Mouse (Mus musculus): ENCODE results near the gene Armh4. TPM values are rescaled to one million over a fixed set of nuclear protein-coding genes. Genes with fewer than 3 reads are reported as not detected.

The Armh4 gene
- total and polyA plus RNA-seq, 2 experiments from 2014 or later: 17.9 to 23.3 TPM

DNA sequence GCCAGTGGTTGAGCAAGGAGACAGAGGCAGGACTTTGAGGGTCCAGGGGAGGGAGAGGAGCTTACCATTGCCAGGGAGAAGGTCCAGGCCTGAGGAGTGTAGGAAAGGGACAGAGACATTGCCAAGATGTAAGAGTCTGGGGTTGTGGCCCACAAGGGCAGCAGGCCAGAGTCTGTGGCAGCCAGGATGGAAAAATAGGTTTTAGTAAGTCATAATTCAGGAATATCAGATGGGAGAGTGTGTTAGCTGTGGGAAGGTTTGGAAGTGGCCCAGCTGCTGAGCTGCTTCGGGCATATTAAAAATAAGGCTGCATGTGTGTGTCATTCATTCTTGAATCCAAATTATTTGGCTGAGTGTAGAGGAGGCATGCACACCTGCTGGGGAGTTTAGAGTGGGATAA lies 11.4 kb downstream of the Armh4 start:
- TF ChIP-seq CTCF (IDR thresholded peaks at IDR 0.05): no peak
- ATAC-seq (ENCODE audit: low FRiP score): no peak

DNA sequence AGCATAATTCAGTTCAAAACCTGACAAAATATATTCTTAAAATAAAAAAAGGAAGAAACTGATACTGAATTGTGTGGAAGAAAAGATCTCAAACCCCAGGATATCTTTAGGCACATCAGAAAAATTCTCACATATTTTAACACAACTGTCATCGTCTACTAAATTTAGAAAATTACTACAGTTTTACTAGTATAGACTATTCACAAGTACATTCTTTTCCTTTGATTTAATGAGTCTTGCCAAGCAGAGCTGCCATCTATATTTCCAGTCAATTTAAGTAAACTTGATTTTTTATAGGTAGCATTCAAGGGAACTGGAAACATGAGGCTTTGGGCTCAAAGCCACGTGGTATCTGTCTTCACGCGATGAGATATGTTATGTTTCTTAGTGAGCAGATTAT lies 16.6 kb downstream of the Armh4 start:
- H3K4me2 ChIP-seq (ENCODE audit: low read depth, low read length, poor library complexity, severe bottlenecking): no peak overlapping the region
- H3K9me3 ChIP-seq (ENCODE audit: low read length): no peaks in the 10 kb centered on the region
- ATAC-seq (ENCODE audit: low FRiP score): no peak
- H3K27me3 ChIP-seq (ENCODE audit: insufficient read depth, low read length): no peaks in the 10 kb centered on the region
- no peak for TF ChIP-seq CTCF (IDR thresholded peaks at IDR 0.05)
- H3K4me1 ChIP-seq (ENCODE audit: insufficient read depth, low read length): no peaks in the 10 kb centered on the region
- no peak for DNase-seq (ENCODE audit: low spot score)
- no peak overlapping the region for H3K27ac ChIP-seq (ENCODE audit: low read depth, low read length)
- no peak overlapping the region for H3K9ac ChIP-seq (replicated peaks; ENCODE audit: low read length, poor library complexity, severe bottlenecking)
- 93% methylated on average over 4 of the region's 4 CpGs for WGBS
- H3K4me3 ChIP-seq (ENCODE audit: low read depth, low read length): no peak overlapping the region
- peaks cover 8% of the 10 kb centered on the region; the same call in 1 of the 2 replicates for H3K36me3 ChIP-seq (ENCODE audit: insufficient read depth, low read length)

More for the DNA sequence above, 11.4 kb downstream of the Armh4 start:
- peaks cover 8% of the 10 kb centered on the region; the same call in 1 of the 2 replicates for H3K36me3 ChIP-seq (ENCODE audit: insufficient read depth, low read length)
- H3K27me3 ChIP-seq (ENCODE audit: insufficient read depth, low read length): no peaks in the 10 kb centered on the region
- no peaks in the 10 kb centered on the region for H3K4me1 ChIP-seq (ENCODE audit: insufficient read depth, low read length)
- H3K4me2 ChIP-seq (ENCODE audit: low read depth, low read length, poor library complexity, severe bottlenecking): no peak overlapping the region
- no peak for DNase-seq (ENCODE audit: low spot score)
- whole genome bisulfite sequencing: 73% methylated on average over 1 of the region's 1 CpGs
- no peak overlapping the region for H3K27ac ChIP-seq (ENCODE audit: low read depth, low read length)
- no peaks in the 10 kb centered on the region for H3K9me3 ChIP-seq (ENCODE audit: low read length)
- H3K4me3 ChIP-seq (ENCODE audit: low read depth, low read length): no peak overlapping the region
- H3K9ac ChIP-seq (replicated peaks; ENCODE audit: low read length, poor library complexity, severe bottlenecking): no peak overlapping the region

DNA sequence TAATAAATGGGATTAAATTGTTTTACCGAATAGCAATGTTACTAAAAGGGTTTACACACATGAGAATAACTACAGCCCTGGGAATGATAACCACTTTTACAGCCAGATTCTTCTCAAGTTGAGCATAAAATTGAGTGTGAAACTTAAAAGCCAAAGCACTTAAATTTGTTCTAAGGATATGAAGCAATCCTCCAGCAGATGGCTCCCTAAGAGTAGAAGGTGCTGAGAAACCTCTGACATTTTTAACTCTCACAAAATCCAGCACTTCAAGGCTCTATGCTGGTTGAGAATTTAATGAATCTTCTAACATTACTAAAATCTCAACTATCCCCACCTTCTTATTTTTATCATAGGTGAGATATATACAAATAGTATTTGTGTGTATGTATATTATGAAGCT lies 27.3 kb downstream of the Armh4 start:
- no peak overlapping the region for H3K27ac ChIP-seq (ENCODE audit: low read depth, low read length)
- ATAC-seq (ENCODE audit: low FRiP score) (no peak), DNase-seq (ENCODE audit: low spot score) (peak; percentile 54)
- H3K4me2 ChIP-seq (ENCODE audit: low read depth, low read length, poor library complexity, severe bottlenecking): no peak overlapping the region
- TF ChIP-seq CTCF (IDR thresholded peaks at IDR 0.05): peak; percentile 70
- H3K27me3 ChIP-seq (ENCODE audit: insufficient read depth, low read length): no peaks in the 10 kb centered on the region
- 87% methylated on average over 1 of the region's 1 CpGs for WGBS
- no peaks in the 10 kb centered on the region for H3K4me1 ChIP-seq (ENCODE audit: insufficient read depth, low read length)
- peaks cover 5% of the 10 kb centered on the region; the same call in 1 of the 2 replicates for H3K36me3 ChIP-seq (ENCODE audit: insufficient read depth, low read length)
- no peak overlapping the region for H3K9ac ChIP-seq (replicated peaks; ENCODE audit: low read length, poor library complexity, severe bottlenecking)
- no peak overlapping the region for H3K4me3 ChIP-seq (ENCODE audit: low read depth, low read length)
- H3K9me3 ChIP-seq (ENCODE audit: low read length): no peaks in the 10 kb centered on the region

DNA sequence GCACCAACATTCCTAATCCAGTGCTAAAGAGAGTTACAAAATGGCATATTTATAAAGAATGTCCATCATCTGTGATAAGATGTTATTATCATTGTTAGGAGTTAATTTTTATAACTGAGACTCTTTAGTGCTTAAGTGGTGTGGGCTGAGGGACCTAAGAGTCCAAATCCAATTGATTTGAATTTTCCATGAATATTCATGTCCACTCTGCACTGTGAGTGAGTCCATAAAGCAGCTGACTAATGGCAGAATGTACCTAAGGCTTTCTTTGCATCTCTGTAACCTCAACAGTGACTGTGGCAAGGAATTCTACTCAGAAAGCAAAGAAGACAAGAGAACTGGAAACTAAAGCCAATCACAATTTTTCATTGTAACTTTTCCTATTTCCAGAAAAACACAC lies 30.6 kb downstream of the Armh4 start:
- Histone ChIP-seq H3K4me1 (ENCODE audit: insufficient read depth, low read length) (no peaks in the 10 kb centered on the region), H3K27me3 (ENCODE audit: insufficient read depth, low read length) (no peaks in the 10 kb centered on the region), H3K9me3 (ENCODE audit: low read length) (no peaks in the 10 kb centered on the region), H3K4me3 (ENCODE audit: low read depth, low read length) (no peak overlapping the region), H3K36me3 (ENCODE audit: insufficient read depth, low read length) (peaks cover 8% of the 10 kb centered on the region; the same call in 1 of the 2 replicates), H3K4me2 (ENCODE audit: low read depth, low read length, poor library complexity, severe bottlenecking) (no peak overlapping the region), H3K27ac (ENCODE audit: low read depth, low read length) (no peak overlapping the region), H3K9ac (replicated peaks; ENCODE audit: low read length, poor library complexity, severe bottlenecking) (no peak overlapping the region)
- DNase-seq (ENCODE audit: low spot score): no peak
- no peak for ATAC-seq (ENCODE audit: low FRiP score)
- TF ChIP-seq CTCF (IDR thresholded peaks at IDR 0.05): no peak

DNA sequence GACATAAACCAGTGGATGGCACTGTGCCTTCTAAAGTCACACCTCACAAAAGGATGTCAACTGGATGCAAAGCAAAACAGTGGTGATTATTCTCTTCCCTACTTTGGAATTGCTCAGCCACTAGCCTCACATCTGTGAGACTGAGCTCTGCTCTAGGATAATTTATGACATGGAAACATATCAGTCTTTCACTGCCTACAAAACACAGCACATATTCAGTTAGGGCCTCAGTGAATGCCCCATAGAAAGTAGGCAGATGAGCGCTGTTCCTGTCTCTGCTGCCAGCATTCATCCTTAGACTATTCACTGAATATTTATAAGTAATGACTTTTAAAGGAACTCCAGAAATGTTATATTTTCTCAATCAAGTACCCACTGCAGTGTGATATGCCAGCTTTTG lies 37.3 kb downstream of the Armh4 start:
- DNase-seq (ENCODE audit: low spot score): peak; percentile 21

DNA sequence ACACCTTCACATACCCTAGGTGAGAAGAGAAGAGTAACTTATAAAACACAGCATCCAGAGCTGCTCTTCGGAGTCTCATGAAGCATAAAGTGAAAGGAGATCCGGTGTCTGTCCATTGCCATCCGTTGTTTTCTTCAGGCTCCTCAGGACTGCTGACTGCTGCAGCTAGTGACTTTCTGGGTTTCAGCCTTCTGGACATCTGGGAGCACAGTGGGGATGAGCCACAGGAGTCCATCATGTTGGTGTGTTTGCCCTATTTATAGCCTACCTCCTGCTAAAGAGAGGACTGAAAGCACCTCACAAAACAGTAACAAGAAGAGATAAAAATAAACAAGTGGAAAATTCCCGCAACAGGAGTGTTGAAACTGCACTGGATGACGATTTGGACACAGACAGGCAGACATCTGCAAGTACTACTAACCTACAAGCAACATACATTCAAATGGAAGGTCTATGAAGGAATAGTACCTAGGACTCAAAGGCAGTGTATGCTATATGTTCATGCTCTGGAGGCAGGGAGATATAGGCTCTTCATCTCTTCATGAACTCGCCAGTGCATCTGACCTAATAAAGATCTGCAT lies 39.1 kb downstream of the Armh4 start:
- no peak overlapping the region for H3K9ac ChIP-seq (replicated peaks; ENCODE audit: low read length, poor library complexity, severe bottlenecking)
- H3K4me1 ChIP-seq (ENCODE audit: insufficient read depth, low read length): no peaks in the 10 kb centered on the region
- no peaks in the 10 kb centered on the region for H3K36me3 ChIP-seq (ENCODE audit: insufficient read depth, low read length)
- DNase-seq (ENCODE audit: low spot score) (no peak), ATAC-seq (ENCODE audit: low FRiP score) (no peak)
- no peak overlapping the region for H3K4me2 ChIP-seq (ENCODE audit: low read depth, low read length, poor library complexity, severe bottlenecking)
- no peak overlapping the region for H3K27ac ChIP-seq (ENCODE audit: low read depth, low read length)
- no peak overlapping the region for H3K4me3 ChIP-seq (ENCODE audit: low read depth, low read length)
- H3K27me3 ChIP-seq (ENCODE audit: insufficient read depth, low read length): no peaks in the 10 kb centered on the region
- H3K9me3 ChIP-seq (ENCODE audit: low read length): no peaks in the 10 kb centered on the region
- TF ChIP-seq CTCF (IDR thresholded peaks at IDR 0.05): no peak
- 85% methylated on average over 6 of the region's 6 CpGs for WGBS

More for the DNA sequence above, 37.3 kb downstream of the Armh4 start:
- TF ChIP-seq CTCF (IDR thresholded peaks at IDR 0.05): no peak
- Histone ChIP-seq H3K4me2 (ENCODE audit: low read depth, low read length, poor library complexity, severe bottlenecking) (no peak overlapping the region), H3K27ac (ENCODE audit: low read depth, low read length) (no peak overlapping the region), H3K27me3 (ENCODE audit: insufficient read depth, low read length) (no peaks in the 10 kb centered on the region), H3K36me3 (ENCODE audit: insufficient read depth, low read length) (peaks cover 3% of the 10 kb centered on the region; the same call in 1 of the 2 replicates), H3K4me3 (ENCODE audit: low read depth, low read length) (no peak overlapping the region), H3K9ac (replicated peaks; ENCODE audit: low read length, poor library complexity, severe bottlenecking) (no peak overlapping the region), H3K4me1 (ENCODE audit: insufficient read depth, low read length) (no peaks in the 10 kb centered on the region), H3K9me3 (ENCODE audit: low read length) (no peaks in the 10 kb centered on the region)
- ATAC-seq (ENCODE audit: low FRiP score): no peak
- 76% methylated on average over 1 of the region's 1 CpGs for WGBS
